Mouse (Mus musculus) liver, postnatal 0 days (tissue): ENCODE data around the gene Mras. TPM values are rescaled to one million over a fixed set of nuclear protein-coding genes. Genes with fewer than 3 reads are reported as not detected.
A peak's percentile ranks its signal among the peaks of the same experiment; 100 is the strongest.

ENCODE experiments used
- ATAC-seq: fragments of 200-750 bp; cut with Nextera tagmentation; 2 replicates; pipeline ENCODE4 v1.8.0; 2017; ENCODE audit warnings: mild to moderate bottlenecking, moderate library complexity
- DNase-seq: peaks from one replicate; pipeline ENCODE4 v3.0.0-alpha.2; 2016
- H3K27ac ChIP-seq: fragments of 300-500 bp; sonication (generic); 2 replicates; pipeline ENCODE4 v1.5.1; 2014; ENCODE audit warnings: antibody characterized with exemption, moderate library complexity, mild to moderate bottlenecking, low read depth
- H3K27me3 ChIP-seq: fragments of 300-500 bp; sonication (generic); 2 replicates; pipeline ENCODE4 v1.6.1; 2014; ENCODE audit warnings: low read length, control low read depth, mixed read lengths; ENCODE audit not compliant: insufficient read depth
- H3K36me3 ChIP-seq: fragments of 300-500 bp; sonication (generic); replicated peaks from 2 replicates; pipeline ENCODE4 v1.6.1; 2014; ENCODE audit warnings: mild to moderate bottlenecking, control low read depth, low read length, moderate library complexity, mixed read lengths; ENCODE audit not compliant: insufficient read depth
- H3K4me1 ChIP-seq: fragments of 300-500 bp; sonication (generic); 2 replicates; pipeline ENCODE4 v1.6.1; 2014; ENCODE audit warnings: antibody characterized with exemption, mild to moderate bottlenecking, control low read depth; ENCODE audit not compliant: insufficient read depth
- H3K4me2 ChIP-seq: fragments of 300-500 bp; sonication (generic); 2 replicates; pipeline ENCODE4 v1.6.1; 2014; ENCODE audit warnings: low read depth, mild to moderate bottlenecking, low read length, moderate library complexity, mixed read lengths
- H3K4me3 ChIP-seq: fragments of 300-500 bp; sonication (generic); 2 replicates; pipeline ENCODE4 v1.5.1; 2014; ENCODE audit warnings: low read depth, low read length
- H3K9ac ChIP-seq: fragments of 300-500 bp; sonication (generic); replicated peaks from 2 replicates; pipeline ENCODE4 v1.6.1; 2014; ENCODE audit warnings: mild to moderate bottlenecking, moderate library complexity
- H3K9me3 ChIP-seq: fragments of 300-500 bp; sonication (generic); 2 replicates; pipeline ENCODE4 v1.6.1; 2016; ENCODE audit warnings: mild to moderate bottlenecking, control low read depth, low read length, mixed read lengths
- CTCF ChIP-seq: sonication (generic); IDR thresholded peaks from 2 replicates; pipeline ENCODE4 v1.5.1; 2016; ENCODE audit warnings: antibody characterized with exemption, low read depth
- EP300 ChIP-seq: IDR thresholded peaks from 2 replicates; pipeline ENCODE4 v1.6.1; 2016; ENCODE audit warnings: antibody characterized with exemption, low read depth, mild to moderate bottlenecking
- WGBS: fragments of 180-500 bp; shearing (Covaris S2); extraction: QIAGEN DNeasy Blood & Tissue Kit; methylation state at CpG from one replicate; pipeline ENCODE4 v1.1.7; 2014; ENCODE audit not compliant: insufficient replicate concordance; 5-methylcytosine and 5-hydroxymethylcytosine counted together
- polyA plus RNA-seq: library from polyadenylated mRNA; unstranded; fragments of >200 nt; fragmentation: Nextera tagmentation; extraction: Ambion mirVana; gene quantifications from 2 replicates; pipeline ENCODE4 v1.2.1, GENCODE M21; 2015

Mras gene
- polyA plus RNA-seq, 1 experiment from 2014 or later, result 1.0 TPM

GRCm38 (mm10) chr9:99421914-99422313, 15.3 kb downstream of the Mras start:
- 52% methylated on average over 3 of the region's 3 CpGs for WGBS
- Histone ChIP-seq H3K9ac (no peak overlapping the region), H3K4me2 (no peak overlapping the region), H3K4me1 (peaks cover 20% of the 10 kb centered on the region), H3K27ac (no peak overlapping the region), H3K36me3 (no peaks in the 10 kb centered on the region), H3K9me3 (no peaks in the 10 kb centered on the region), H3K27me3 (no peaks in the 10 kb centered on the region), H3K4me3 (no peak overlapping the region)
- ATAC-seq (no peak), DNase-seq (no peak)
- no peak for TF ChIP-seq EP300
- TF ChIP-seq CTCF, result 0 out of 2 replicates have a peak, but pooled peaks have one; percentile 2

GRCm38 (mm10) chr9:99419951-99420701, 17.1 kb downstream of the Mras start:
- no peaks in the 10 kb centered on the region for H3K27me3 ChIP-seq
- 73% methylated on average over 8 of the region's 8 CpGs for WGBS
- ATAC-seq, result no peak

GRCm38 (mm10) chr9:99418377-99418776, 18.8 kb downstream of the Mras start:
- Histone ChIP-seq H3K36me3 (no peaks in the 10 kb centered on the region), H3K27ac (no peak overlapping the region)

More at GRCm38 (mm10) chr9:99419951-99420701, 17.1 kb downstream of the Mras start:
- Histone ChIP-seq H3K4me2 (no peak overlapping the region), H3K36me3 (no peaks in the 10 kb centered on the region), H3K27ac (no peak overlapping the region), H3K4me1 (peaks cover 18% of the 10 kb centered on the region), H3K9me3 (no peaks in the 10 kb centered on the region), H3K4me3 (no peak overlapping the region), H3K9ac (no peak overlapping the region)
- no peak for DNase-seq
- TF ChIP-seq CTCF (no peak), EP300 (no peak)

GRCm38 (mm10) chr9:99417288-99417846, 19.8 kb downstream of the Mras start:
- H3K27me3 ChIP-seq, result no peaks in the 10 kb centered on the region
- H3K9me3 ChIP-seq, result no peaks in the 10 kb centered on the region
- H3K4me1 ChIP-seq, result peaks cover 7% of the 10 kb centered on the region; the same call in 1 of the 2 replicates
- H3K4me2 ChIP-seq, result no peak overlapping the region
- DNase-seq (no peak), ATAC-seq (no peak)
- 61% methylated on average over 4 of the region's 4 CpGs for WGBS
- TF ChIP-seq CTCF, result no peak
- no peak for TF ChIP-seq EP300
- no peak overlapping the region for H3K4me3 ChIP-seq
- H3K27ac ChIP-seq, result no peak overlapping the region
- no peaks in the 10 kb centered on the region for H3K36me3 ChIP-seq
- H3K9ac ChIP-seq, result no peak overlapping the region

More at GRCm38 (mm10) chr9:99418377-99418776, 18.8 kb downstream of the Mras start:
- H3K9me3 ChIP-seq, result no peaks in the 10 kb centered on the region
- TF ChIP-seq EP300 (no peak), CTCF (no peak)
- H3K4me3 ChIP-seq, result no peak overlapping the region
- no peak for ATAC-seq
- no peak for DNase-seq
- 70% methylated on average over 5 of the region's 5 CpGs for WGBS
- no peaks in the 10 kb centered on the region for H3K27me3 ChIP-seq
- no peak overlapping the region for H3K4me2 ChIP-seq
- H3K9ac ChIP-seq, result no peak overlapping the region
- peaks cover 8% of the 10 kb centered on the region; the same call in 1 of the 2 replicates for H3K4me1 ChIP-seq

- H3K4me1 ChIP-seq, result peaks cover 7% of the 10 kb centered on the region; the same call in 1 of the 2 replicates
- WGBS, result 82% methylated on average over 3 of the region's 3 CpGs
- no peaks in the 10 kb centered on the region for H3K27me3 ChIP-seq
- H3K36me3 ChIP-seq, result no peaks in the 10 kb centered on the region
- no peak for DNase-seq
- H3K4me2 ChIP-seq, result no peak overlapping the region
- no peak overlapping the region for H3K27ac ChIP-seq
- no peak for ATAC-seq
- H3K9me3 ChIP-seq, result no peaks in the 10 kb centered on the region
- no peak overlapping the region for H3K9ac ChIP-seq
- TF ChIP-seq CTCF, result no peak
- TF ChIP-seq EP300, result no peak
- no peak overlapping the region for H3K4me3 ChIP-seq
Observed at GRCm38 (mm10) chr9:99416809-99417208, 20.4 kb downstream of the Mras start.

GRCm38 (mm10) chr9:99411785-99412184, 25.4 kb downstream of the Mras start:
- Histone ChIP-seq H3K4me1 (peaks cover under 1% of the 10 kb centered on the region; the same call in 1 of the 2 replicates), H3K9me3 (no peaks in the 10 kb centered on the region), H3K36me3 (no peaks in the 10 kb centered on the region), H3K27me3 (no peaks in the 10 kb centered on the region), H3K4me2 (no peak overlapping the region), H3K27ac (no peak overlapping the region), H3K4me3 (no peak overlapping the region), H3K9ac (no peak overlapping the region)
- TF ChIP-seq EP300 (no peak), CTCF (no peak)
- WGBS, result 51% methylated on average over 4 of the region's 4 CpGs
- ATAC-seq (no peak), DNase-seq (no peak)
